Mouse (Mus musculus) liver, embryonic 14 days (tissue): ENCODE measurements around the gene Phf13. TPM values are rescaled to one million over a fixed set of nuclear protein-coding genes. Genes with fewer than 3 reads are reported as not detected.

Experiments used
- polyA plus RNA-seq: library from polyadenylated mRNA; depleted of rRNA; stranded (reverse); fragments of >200 nt; gene quantifications from 2 replicates; pipeline ENCODE4 v1.2.3, GENCODE M21; 2012; rRNA removed

The Phf13 gene
- 2.5 and 3.2 TPM in 2 replicates for polyA plus RNA-seq

DNA sequence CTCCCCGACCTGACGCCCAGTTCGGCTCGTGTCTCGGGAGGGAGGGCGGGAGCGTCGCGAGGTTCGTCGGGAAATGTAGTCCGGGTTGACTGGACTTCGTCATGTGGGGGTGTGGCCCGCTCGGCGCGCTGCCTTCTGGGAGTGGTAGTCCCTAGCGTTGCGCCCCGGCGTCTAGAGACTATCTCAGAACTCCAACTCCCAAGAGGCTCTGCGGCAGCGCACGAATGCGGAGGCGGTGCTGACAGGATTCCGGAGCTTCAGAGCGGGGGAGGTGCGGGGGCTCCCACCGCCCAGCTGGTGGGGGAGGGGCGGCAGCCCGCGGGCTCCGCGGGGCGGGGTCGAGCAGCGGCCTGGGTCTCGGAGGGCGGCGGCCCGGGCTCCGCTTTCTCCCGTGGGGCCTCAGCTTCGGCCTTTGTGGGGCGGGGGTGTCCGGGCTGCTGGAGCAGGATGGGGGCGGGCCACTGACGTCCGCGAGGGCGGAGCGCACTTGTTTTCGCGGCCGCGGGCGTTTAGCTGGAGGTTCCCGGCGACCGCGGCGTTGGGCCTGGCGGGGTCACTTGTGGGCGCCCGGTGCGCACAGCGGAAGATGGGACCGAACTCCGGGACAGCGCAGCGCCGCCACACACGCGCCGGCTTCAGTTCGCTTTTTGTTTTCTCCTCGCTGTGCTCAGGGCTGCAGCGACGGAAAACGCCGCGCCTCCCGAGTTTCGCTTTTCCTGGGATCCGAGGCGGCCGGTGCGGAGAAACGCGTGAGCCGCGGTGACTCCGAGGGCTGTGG, at the start of gene Phf13:
Gene Phf13 (minus strand): TSS at position 86 of the 778 bp plus-strand sequence.

DNA sequence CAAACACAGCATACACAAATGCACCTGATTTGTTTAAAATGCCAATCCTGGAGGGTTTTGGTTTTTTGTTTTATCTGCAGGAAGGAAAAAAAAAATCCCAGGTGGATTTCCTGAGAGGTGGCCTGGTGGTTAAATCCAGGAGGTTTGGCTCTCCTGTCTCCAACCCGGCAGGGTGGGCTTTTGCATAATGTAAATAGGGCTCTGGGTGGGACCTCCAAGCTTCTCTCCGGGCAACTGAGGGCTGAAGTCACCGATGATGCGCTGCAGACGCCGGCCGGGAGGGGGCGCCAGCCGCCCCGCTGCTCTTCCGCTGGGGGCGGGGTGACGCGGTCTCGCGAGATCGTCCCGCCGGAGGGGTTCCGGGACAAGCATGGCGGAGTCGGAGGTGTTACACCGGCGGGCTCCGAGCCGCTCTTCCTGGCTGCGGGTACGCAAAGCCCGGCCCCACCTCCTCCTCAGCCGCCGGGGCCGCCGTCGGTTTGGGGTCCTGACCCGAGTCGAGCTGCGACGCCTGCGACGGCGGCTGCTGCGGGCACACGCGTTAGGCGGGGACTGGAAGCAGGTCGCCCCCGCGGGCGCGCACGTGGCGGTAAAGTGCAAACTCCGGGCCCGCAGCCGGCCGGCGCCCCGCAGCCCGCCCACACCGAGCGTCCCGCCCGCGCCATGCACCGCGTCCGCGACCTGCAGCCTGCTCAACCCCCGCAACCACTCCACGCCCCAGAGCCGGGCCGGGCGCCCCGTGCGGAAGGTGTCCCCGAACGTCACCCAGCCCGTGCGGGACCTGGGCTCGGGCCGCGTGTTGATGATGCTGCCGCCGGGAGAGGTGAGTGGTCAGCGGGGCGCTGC, 43.1 kb upstream of the Phf13 start, which contains the start of gene Nol9:
Gene Nol9 (plus strand): TSS at position 337 of the 846 bp plus-strand sequence.

DNA sequence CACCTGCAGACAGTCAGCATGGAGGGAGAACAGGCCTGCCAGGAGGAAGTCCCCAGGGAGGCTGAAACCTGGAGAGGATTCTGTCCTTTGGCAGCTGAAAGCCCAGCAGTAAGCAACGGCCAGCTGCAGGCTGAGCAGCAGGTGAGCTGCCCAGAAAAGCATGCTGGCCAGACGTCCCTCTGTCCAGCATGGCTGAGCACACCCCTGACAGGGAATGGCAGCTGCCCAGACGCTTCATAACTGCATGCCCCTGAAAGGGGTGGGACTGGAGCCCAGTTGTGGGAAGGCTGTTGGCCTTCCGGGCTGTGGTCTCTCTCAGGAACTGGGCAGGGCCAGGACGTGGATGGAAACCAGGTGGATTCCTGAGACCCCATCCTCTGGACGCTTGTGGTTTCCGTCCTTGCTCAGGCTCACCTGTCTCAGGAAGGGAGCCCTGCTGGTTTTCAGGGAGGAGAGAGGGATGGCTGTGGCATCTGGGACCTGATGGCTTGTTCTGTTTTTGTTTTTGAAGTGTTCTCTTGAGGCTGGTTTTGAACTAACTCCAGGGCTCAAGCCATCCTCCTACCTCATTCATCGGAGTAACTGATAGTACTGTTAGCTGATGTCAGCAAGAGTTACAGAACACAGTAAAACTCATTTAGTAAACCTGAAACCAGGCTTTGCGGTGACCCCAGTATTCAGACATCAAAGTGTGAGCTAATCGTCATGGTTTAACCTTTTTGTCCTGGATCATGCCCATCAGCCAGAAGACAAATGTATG, 42.3 kb upstream of the Phf13 start, which contains the start of gene Tas1r1:
Gene Tas1r1 (minus strand): TSS at position 344 of the 760 bp plus-strand sequence.

DNA sequence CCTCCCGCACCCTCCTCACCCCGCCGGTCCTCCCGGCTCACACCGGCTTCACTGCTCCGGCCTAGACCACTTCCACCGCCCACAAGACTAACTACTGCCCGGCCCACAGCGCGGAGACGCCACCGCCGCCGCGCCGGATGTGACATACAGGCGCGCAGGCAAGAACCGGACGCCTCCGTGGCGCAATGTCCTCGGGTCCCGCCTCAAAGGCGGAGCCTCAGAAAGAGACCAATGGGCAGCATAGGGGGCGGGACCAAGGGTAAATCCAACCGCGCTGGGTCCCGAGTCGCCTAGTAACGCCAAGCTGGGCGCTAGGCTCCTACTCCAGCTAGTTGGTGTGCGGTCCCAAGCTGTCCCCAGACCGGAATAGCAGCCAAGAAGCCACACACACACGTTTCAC, 31.5 kb upstream of the Phf13 start, which contains the start of gene Zbtb48:
Gene Zbtb48 (minus strand): TSS at position 148 of the 400 bp plus-strand sequence.

DNA sequence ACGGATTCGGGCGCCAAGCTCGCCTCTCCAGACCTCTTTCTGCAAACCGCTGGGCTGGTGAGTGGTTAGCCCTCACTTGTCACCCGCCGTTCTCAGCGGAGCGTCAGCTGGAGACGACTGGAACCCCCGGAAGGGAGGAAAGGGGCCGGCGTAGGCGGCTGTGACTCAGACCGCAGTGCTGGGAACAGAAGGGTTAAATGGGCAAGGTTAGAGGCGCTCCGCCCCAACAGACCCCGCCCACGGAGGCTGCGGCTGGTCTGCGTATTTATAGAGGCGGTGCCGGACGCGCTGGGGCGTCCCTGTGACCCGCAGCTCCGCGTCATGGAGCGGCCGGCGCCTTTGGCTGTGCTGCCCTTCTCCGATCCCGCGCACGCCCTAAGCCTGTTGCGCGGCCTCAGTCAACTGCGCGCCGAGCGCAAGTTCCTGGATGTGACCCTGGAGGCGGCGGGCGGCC, 12.6 kb upstream of the Phf13 start, which contains the start of gene Klhl21:
Gene Klhl21 (plus strand): TSS at position 182 of the 454 bp plus-strand sequence.

DNA sequence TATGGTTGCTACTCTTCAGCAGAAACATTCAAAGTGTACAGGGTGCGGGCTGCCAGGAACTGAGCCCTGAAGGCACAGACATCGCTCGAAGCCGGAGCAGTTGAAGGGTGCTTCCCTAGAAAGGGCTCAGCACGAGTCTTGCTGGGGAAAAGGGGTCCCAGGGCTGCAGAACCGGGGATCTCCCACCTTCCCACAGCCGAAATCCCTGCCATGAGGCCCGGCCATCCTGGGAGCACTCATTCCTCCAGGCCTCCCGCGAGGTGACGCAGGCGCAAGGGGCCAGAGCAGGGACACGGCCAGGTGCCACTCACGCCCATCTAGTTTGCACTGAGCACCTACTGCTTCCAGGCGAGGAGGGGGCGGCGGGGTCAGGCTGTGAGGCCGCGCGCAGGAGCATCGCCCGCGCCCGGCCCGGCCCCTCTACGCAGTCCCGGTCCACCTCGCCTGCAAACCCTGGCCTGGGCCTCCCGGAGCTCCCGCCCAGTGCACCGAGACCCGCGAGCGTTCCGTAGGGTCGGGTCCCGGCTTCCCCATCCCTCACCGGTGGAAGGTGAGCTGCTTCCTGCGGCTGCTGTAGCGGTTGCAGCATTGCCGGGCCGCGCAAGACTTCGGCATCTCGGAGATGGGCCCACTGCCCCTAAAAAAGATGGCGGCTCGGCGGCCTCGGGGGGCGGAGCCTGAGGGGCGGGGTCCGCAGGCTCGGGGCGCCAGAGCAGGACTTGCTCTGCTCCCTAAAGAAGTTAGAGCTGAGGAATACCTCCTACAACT, 7.5 kb downstream of the Phf13 start, which contains the start of gene Thap3:
Gene Thap3 (minus strand): TSS at position 656 of the 768 bp plus-strand sequence.

Other genes with a start within 250 kb of the Phf13 start
- gene Camta1, start 134.4 kb downstream of the Phf13 start, polyA plus RNA-seq = 6.0 and 6.5 TPM in 2 replicates
- gene Dnajc11, start 62.6 kb downstream of the Phf13 start, polyA plus RNA-seq = 29.1 and 35.9 TPM in 2 replicates
- 5.1 and 5.9 TPM in 2 replicates for gene Thap3, start 7.3 kb downstream of the Phf13 start, polyA plus RNA-seq
- 3.9 and 4.2 TPM in 2 replicates for gene Klhl21, start 12.5 kb upstream of the Phf13 start, polyA plus RNA-seq
- 11.0 and 12.9 TPM in 2 replicates for gene Zbtb48, start 31.4 kb upstream of the Phf13 start, polyA plus RNA-seq
- gene Tas1r1, start 42.3 kb upstream of the Phf13 start, polyA plus RNA-seq = 0.02 and 0.05 TPM in 2 replicates
- gene Nol9, start 43.1 kb upstream of the Phf13 start, polyA plus RNA-seq = 9.2 and 9.9 TPM in 2 replicates
- 3.9 and 4.7 TPM in 2 replicates for gene Plekhg5, start 76.2 kb upstream of the Phf13 start, polyA plus RNA-seq
- 0.75 and 0.84 TPM in 2 replicates for gene Tnfrsf25, start 119.7 kb upstream of the Phf13 start, polyA plus RNA-seq
- 1.3 and 1.4 TPM in 2 replicates for gene Espn, start 156.1 kb upstream of the Phf13 start, polyA plus RNA-seq
- gene Hes2, start 162.6 kb upstream of the Phf13 start, polyA plus RNA-seq = 0.01 and 0.10 TPM in 2 replicates
- 12.1 and 14.0 TPM in 2 replicates for gene Acot7, start 181.9 kb upstream of the Phf13 start, polyA plus RNA-seq